Mouse (Mus musculus) liver, embryonic 14.5 days (tissue): Measurements from ENCODE around the gene Unc13b.

Experiments used
- CTCF ChIP-seq: IDR thresholded peaks from 2 replicates; pipeline ENCODE4 v1.5.1; 2016; ENCODE audit warnings: antibody characterized with exemption, low read depth, control low read depth
- EP300 ChIP-seq: IDR thresholded peaks from 2 replicates; pipeline ENCODE4 v1.6.1; 2016; ENCODE audit warnings: antibody characterized with exemption, low read depth

DNA sequence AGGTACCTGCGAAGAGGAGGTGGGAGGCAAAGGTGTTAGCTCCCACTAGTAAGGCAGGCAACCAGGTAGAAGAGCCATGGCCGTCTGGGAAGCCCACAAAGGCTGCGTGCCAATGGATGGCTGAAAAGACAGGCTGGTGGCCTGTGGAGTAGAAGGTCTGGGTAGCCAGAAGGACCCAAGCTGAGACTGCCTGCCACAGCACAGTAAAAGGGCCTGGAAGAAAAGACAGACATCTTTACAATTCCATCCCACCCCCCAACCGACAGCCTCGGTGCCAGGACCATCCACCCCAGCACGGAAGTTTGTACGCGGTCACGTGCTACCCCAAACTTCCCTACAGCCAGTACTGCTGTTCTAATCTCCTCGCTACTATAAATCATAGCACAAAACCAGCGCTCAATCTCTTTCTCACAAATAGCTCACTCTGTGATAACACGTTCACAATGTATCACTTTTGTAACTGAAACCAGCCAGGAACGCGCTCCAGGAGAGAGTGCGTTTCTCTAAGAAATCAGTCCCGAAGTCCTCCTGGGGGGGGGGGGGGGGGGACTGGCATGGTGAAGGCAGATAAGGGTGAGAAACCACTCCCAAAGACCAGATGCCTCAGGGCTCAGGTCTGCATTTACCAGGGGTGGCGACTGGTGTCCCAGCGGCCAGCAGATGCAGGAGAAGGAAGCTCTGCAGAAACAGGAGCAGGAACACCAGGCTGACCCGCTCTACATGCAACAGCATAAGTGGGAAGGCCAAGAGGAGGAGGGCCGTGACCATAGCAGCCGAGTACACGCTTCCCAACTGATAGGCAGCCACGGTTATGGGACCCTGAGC is 38.9 kb upstream of the Unc13b start:
- TF ChIP-seq CTCF (no peak), EP300 (peak; percentile 22; the same call in 1 of the 2 replicates)
